Mouse (Mus musculus) c-Kit-negative CD71-positive TER-119-positive erythroid progenitor cells, embryonic 14.5 days (primary cell): Measurements from ENCODE around the gene Atp6v1g3.

Source experiments
- DNase-seq: peaks from one replicate; pipeline ENCODE4 v3.0.0-alpha.2; 2013; ENCODE audit warnings: low read depth, low spot score

Atp6v1g3 gene

DNA sequence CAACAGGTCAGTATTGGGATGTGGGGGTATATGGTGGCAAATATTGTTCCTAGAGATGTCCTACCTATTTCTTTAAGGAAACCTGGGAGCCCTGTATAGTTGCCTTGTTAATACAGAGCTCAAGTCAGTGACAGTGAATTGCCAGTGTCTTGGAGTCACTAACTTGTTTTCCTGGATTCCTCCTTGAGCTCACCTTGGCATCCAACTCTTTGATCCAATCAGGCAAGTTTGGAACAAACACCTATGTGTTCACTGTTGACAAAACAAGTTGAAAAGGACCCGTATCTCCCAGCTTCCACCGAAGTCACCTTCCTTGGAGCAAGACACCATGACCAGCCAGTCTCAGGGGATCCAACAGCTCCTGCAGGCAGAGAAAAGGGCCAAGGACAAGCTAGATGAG, at the start of gene Atp6v1g3:
Gene Atp6v1g3 (plus strand): TSS at position 301 of the 400 bp plus-strand sequence.
- DNase-seq: no peak

DNA sequence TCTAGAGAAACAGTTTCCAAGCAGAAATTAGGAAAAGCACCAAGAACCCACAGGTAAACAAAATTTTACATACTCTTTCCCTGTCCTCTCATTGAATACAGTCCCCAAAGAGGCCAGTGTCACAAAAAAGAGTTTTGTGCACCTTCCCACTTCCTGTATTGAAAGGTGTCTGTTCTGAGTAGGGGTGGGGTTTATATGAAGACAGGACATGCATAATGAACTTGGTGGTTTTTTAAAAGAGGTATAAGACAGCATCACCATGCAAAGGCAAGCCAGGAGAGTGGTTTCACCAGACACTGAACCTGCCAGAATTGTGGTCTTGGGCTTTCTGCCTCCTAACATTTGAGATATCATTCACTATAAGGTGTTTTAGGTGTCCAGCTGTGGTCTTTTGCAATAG, 40.5 kb upstream of the Atp6v1g3 start:
- DNase-seq: no peak

DNA sequence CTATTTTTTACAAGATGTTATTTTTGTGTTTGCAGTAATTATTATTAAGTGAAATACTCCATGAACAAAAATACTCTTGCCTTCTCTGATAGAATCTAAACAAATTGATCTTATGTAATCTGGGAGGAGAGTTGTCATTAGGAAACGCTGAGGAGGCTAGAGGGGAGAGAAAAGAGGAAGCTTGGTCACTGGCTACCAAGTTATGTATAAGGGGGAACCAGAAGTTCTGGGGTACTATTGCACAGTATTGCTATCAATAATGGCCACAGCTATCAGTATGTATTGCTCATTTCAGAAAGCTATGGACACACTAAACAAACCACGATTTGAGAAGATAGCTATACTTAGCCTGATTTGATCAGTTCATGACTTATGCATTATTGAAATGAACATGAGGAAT, 36.3 kb upstream of the Atp6v1g3 start:
- DNase-seq: no peak

DNA sequence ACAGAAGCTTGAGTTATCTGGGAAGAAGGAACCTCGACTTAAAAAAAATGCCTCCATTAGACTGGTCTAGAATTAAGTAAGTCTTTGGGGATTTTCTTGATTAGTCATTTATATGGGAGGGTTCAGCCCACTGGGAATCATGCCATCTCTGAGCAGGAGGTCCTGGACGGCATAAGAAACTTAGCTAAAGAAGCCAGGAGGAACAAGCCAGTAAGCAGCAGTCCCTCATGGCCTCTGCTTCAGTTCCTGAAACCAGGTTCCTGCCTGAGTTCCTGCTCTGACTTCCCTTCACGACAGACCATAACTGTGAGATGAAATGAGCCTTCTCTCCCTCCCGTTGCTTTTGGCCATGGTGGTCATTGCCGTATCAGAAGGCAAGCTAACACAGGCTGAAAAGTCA, 29.6 kb upstream of the Atp6v1g3 start:
- no peak for DNase-seq

DNA sequence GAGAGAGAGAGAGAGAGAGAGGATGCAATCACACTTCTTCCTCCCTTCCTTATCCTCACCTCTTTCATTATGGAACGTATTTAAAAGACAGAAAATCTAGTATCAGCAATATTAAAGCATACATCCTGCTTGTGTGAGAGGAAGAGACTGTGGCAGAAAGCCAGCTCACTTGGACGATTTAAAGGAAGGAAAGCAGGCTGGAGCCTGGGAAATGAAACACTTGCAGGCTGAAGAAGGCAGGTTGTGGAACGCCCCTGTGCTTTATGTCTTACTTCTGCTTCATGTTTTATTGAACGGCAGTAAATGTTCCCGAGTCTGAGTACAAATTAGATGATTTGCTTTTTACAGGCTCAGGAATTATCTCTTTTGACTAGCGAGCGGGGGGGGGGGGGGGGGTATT, 29.1 kb upstream of the Atp6v1g3 start:
- DNase-seq: no peak

DNA sequence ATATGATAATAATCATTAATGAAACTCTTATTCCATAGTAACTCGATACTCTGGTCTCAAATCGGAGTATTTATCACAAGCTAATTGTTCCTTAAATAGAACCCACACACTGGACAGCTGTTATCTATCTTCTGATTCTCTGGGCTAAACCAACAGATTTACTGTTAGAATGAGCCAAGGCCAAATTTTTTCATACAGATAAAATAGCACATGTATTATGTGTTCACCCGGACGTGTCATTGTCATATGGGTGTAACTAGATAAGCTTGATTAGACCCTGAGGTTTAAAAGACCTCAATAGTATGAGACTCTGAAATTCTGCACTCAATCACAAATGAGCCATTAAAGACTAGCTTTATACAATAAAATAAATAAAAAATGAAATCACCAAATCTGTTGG, 28.4 kb upstream of the Atp6v1g3 start:
- no peak for DNase-seq

DNA sequence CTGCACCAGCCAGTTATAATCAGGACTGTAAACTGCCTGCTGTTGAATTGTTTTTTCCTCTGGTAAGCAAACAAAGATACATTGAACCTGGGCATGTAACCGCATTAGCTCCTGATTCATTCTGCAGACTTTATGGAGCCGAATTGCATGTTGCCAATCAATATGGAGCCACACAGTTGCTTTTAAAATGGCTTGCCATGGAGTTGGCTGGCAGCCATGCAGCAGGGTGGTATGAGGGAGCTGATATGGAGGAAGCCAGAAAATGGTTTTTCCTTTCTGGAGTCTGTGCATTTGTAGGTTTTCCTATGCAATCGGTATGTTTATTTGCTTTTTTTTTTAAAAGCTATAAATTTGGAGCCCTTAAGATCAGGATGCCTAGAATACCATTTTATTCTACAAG, 28.0 kb upstream of the Atp6v1g3 start:
- DNase-seq: no peak

DNA sequence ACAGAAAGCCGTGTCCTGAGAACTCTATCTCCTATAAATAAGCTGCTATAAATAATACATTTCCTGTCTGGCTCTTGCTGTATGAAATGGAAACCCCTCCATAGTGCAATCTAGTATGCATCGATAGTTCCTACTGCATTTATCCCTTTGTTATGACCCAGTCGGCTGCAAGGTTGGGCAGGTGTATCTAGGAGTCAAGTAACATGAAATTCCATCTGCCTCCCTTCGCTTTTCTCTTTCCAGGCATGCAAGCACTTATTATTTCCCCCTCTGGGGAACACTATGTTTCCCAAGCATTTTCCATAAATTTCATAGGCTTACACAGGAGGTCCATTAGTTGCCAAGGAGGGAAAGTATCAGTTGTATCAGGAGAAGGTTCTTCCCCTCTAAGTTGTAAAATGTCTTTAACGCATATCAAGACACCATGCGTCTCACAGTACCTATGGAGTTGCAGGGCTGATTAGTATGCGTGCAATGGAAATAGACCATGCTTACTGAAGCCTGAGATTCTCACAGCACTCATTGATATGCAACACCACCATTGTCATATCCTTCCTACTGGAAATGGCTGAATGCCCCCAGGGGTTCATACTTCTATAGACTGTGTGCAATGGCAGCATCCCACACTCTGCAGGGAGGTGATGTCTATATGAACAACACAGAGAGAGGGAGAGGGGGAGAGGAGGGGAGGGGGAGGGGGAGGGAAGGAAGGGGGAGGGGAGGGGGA, 26.9 kb upstream of the Atp6v1g3 start:
- DNase-seq: no peak

DNA sequence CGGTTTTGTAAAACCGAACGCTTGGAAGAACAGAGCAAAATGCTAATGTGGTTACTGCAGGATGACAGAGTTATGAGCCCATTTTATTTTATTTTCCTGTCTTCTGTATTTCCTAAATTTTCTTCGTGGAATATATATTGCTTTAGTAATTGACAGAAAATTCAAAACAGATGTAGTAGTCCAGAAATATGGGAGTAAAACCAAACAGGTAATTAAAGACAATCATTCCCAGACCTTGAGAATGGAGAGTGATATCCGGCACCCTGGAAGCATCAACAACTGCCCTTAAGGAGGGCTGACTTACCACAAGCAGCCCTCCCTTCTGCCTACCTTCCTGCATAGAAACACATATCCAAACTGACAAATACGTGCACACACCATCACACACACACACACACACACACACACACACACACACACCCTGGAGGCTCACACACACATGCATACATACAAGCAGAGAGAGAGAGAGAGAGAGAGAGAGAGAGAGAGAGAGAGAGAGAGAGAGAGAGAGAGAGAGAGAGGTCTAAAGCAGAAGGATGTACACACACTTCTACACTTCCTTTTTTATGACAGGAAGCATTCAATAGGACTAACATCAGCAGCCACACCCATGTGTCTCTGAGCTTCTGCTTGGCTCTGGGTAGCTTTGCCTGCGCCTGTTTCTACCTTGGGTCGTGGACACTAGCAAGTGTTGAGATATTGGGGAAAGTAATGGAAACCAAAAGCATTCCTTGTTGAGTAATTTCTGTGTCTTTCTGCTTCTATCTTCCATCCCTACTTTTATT, 25.6 kb upstream of the Atp6v1g3 start:
- DNase-seq: no peak

DNA sequence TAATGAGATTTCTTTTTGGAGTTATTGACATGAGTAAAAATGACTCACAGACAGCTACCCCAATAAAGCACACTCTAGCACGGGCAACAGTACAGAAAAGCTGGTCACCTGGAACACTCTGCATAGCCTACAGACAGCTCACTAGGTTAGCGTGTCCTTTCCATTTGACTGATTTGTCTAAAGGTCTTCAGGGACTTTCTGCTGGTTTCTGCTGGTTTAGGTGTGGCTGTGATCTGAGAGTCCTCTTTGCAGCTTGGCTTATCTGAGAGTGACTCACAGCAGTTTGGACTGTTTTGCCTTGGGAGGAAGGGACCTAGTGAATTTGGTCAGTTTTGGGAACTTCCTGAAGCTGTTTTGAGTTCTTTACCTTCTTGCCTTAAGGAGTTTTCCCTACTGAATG, 24.8 kb upstream of the Atp6v1g3 start:
- no peak for DNase-seq

DNA sequence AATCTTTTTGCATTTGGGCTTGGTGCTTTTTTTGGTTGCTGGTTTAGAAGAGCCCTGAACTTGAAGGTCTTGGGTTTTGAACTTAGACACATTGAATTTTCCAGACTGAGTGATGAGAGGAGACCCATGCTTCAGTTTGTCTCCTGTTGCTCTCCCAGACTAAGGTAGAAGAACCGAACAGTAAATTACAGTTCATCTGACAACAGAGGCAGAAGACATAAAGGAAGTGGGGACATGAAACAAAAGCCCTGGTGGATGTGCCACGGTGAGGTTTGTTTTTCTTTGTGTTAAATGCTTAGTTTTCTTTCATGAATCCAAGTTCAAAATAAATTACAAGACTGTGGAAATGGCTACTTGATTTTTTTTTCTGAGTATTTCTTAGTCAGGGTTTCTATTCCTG, 22.6 kb upstream of the Atp6v1g3 start:
- no peak for DNase-seq

DNA sequence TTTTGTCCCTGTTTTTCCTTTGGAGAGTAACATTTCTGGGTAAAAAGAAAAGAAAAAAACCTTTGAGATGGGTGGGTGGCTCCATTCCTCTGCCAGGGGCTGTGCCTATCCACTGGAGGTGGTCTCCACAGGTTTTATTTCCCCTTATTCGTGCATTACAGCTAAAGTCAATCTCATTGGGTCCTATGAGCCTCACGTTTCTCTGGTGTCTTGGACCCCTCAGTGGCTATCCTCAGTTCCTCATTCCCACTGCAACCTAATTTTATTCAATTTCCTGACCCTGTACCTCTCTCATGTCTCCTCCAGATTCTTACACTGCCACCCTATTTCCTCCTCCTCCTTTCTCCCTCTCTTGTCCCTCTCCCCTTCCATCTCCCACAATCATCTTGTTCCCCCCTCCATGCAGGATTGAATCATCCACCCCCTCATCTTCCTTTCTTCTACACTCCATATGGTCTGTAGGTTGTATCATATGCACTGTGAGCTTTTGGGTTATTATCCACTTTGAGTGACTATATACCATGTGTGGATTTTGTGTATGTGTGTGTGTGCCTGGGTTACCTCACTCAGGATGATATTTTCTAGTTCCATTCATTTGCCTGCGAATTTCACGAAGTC, 17.3 kb upstream of the Atp6v1g3 start:
- DNase-seq: no peak

DNA sequence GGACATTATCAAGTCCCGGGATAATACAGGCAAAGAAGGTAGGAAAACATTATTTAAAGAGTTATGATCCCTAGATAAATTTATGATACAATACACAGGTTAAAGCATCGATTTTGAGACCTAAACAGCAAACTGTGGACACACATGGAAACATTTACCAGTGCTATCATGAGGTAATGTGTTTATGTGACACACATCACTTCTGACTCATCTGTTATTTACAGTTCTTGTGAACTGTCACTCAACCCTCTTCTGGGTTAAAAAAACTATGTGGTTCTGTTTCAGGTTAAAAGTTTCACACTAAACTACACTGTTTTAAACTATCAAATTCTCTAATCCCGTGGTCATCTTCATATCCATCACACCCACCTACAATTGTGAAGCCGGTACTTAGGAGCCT, 14.8 kb upstream of the Atp6v1g3 start:
- no peak for DNase-seq

DNA sequence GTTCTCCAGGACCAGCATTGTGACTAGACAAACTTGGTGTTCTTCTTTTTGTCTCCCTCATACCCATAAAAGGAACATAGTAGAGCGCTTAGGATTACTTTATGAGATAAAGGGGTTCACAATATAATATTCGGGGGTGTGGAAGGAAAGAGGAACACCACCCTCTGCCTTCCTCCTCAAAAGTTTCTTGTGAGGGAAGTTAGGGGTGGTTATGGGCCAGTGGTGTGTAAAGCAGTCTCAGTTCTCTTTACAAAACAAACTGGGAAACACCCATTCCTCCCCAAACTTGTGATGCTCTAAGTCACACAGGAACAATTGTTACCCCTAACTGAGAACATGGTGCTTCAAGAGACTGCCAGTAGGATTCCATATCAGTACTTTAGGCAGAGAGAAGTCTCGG, 12.0 kb upstream of the Atp6v1g3 start:
- DNase-seq: no peak

DNA sequence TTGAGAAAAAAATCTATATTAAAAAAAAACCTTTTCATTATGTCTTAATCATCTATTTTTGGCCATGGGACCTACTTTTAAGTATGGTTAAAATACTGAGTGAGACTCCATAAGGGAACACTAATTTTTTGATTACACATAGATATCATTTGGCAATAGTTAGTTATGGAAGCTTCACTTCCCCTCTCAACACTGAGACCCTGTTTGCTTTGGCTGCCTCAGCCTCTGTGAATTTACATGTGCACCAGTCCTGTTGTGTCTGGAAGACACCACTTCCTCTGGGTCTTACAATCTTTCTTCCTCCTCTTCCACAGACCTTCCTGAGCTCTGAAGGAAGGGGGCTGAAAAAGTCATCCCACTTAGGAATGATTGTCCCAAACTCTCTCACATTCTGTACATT, 11.1 kb upstream of the Atp6v1g3 start:
- DNase-seq: no peak

DNA sequence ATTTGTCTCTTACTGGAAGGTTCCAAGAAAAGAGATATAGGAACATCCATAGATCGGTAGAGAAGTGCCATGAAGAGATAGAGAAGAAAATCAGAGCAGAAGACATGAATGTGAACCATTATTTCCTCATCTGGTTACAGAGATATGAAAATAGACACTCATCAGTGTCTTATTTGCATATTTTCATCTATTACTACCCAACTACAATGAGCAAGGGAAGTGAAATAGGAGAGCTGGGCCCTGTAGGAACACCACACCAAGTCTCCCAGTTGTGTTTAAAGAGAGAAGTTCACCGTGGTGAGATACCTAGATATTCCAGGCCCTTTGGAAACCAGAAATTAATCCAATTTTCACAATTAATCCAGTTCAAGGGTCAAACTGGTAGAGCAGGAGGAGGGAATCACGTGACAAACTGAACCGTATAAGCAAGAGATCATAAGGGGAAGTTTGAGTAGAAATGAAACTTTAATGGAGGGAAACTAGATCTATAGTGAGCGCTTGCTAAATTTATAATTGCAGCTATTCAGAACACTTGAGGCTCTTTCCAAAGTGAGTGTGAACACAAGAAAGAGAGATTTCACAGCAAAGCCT, 6.0 kb upstream of the Atp6v1g3 start:
- no peak for DNase-seq

DNA sequence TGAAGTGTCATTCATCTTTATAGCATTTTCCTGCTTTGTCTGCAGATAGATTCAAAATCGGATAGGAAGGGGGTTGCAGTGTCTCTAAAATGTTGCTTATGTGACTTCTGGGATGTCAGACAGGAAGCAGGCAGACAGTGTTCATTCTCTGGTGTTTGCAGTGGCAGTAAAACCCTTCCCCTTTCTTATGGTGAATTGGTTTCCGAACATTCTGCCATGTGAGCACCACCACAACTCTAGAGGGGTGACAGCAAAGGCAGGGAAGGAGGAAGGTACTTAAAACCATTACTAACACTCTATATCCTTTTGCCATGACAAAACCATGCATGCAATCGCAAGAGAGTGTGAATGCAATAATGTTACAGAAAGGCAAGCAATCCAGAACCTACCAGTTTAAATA, 1.4 kb downstream of the Atp6v1g3 start:
- DNase-seq: no peak

DNA sequence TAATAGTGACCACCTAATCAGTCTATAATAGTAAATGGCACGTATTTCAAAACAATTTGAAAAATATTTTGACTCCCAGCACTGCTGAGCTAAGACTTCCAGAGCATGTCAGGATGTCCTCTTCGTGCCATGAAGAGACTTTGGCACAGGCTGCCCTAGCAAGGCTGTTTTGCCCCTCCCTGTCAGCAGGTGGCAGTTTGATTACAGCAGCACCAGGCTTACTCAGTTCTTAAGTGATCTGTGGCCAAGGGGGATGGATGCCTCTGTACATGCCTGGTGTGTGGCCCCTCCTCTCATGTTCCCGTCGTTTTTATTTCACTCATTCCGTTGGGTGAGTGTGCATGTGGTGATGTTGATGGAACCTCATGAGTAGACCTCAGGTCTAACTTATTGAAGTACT, 2.3 kb downstream of the Atp6v1g3 start:
- no peak for DNase-seq

DNA sequence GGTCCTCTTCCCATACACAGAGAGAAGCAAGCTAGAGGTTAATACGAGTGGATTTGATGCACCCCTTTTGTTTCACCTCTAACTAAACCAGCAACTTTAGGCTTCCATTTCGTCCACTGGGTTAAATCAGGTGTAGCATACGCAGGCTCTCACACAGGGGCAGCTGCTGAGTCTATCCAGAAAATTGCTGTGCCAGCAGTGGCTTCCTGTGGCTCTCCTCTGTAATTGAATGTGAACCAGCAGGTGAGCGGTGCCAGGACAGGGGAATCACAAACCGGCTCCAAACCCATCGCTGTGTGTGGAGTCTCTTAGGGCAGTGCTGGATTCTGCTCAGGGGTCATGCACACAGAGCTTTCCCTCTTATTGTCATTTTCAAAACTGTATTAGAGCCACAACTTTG, 7.6 kb downstream of the Atp6v1g3 start:
- no peak for DNase-seq

DNA sequence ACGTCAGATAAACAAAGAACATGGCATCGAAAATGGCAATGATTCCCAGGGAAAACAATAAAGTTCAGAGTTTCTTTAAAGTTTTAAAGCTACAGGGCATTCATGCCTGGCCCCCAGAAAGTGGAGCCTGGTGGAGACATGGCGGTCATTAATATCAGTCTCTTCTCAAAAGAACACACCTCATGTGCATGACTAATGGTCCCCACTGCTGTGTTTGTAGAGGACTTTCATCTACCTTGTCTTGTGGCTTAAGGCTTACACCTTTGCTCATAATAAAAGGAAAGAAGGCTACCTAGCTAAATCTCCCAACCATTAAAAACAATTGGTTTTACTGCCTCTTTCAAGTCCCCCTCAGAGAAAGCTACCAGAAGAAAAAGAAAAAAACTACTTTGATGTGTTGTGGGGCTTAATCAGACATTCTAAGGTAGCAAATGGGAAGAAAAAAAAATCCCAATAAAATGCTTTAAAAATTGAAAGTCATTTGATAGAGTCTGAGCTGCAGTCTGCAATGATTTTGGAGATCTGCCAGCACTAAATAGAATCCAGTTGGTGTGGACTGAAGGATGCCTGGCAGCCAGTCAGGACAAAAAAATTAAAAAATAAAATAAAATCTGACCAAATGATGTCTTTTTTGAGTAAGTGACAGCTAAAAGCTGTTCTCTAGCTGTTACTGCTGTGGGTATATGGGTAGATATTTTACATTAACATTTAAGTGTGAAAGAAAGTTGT, 9.0 kb downstream of the Atp6v1g3 start:
- DNase-seq: no peak

DNA sequence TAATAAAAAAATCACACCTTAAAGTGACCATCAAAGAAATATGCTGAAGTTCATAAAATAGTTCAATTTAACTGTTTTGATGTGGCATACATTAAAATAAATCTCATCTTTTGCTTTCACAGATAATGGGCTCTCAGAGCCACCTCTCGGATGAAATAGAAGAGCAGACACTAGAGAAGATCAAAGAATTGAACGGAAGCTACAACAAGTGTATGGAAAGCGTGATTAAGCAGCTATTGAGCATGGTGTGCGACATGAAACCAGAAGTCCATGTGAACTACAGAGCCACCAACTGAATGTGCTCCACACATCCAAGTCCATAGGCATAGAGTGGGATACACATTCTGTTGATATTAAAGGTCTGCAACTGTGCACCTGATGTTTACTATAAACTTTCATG, 14.1 kb downstream of the Atp6v1g3 start:
- no peak for DNase-seq

DNA sequence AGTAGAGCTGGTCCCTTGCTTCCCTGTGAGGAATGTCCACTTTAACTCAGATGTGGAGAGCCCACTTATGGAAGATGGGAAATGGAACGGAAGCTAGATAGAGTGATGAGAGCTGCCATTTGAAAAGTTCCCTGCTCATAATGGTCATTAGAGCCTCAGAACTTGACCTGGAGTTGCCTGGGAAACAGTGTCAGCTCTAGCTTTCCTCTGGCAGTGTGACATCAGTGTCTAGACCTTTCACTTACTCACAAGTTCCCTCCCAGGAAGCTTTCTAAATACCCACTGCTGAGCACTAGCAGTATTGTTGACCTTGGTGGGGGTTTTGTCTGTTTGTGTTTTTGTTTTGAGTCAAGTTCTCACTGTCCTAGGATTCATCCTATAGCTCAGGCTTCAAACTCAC, 15.2 kb downstream of the Atp6v1g3 start:
- DNase-seq: no peak
